Mouse (Mus musculus) MEL (cell line): ENCODE results near the gene Tent4b. TPM values are rescaled to one million over a fixed set of nuclear protein-coding genes. Genes with fewer than 3 reads are reported as not detected.
A peak's percentile ranks its signal among the peaks of the same experiment; 100 is the strongest.

ENCODE experiments used
- DNase-seq: peaks from one replicate; pipeline ENCODE4 v3.0.0; 2011; ENCODE audit warnings: low read depth, low spot score
- H3K27ac ChIP-seq: 2 replicates; pipeline ENCODE4 v1.5.1; 2012; ENCODE audit warnings: low read depth, mild to moderate bottlenecking, control low read depth, low read length, moderate library complexity; ENCODE audit not compliant: control insufficient read depth
- H3K27me3 ChIP-seq, 2 experiments: fragments of 150-350 bp in 1 of 2; sonication (generic) in 1 of 2; 2 replicates each; pipeline ENCODE4 v1.6.1; 2012; ENCODE audit warnings: low read length in 2 of 2, mild to moderate bottlenecking in 2 of 2, improper control_type of control experiment in 1 of 2, moderate library complexity in 1 of 2; ENCODE audit not compliant: insufficient read depth in 2 of 2, control insufficient read depth in 1 of 2
- H3K36me3 ChIP-seq, 2 experiments: 2 replicates each; pipeline ENCODE4 v1.6.1; 2012 to 2014; ENCODE audit warnings: low read length in 2 of 2, improper control_type of control experiment in 1 of 2, inconsistent platforms in 1 of 2, mild to moderate bottlenecking in 1 of 2; ENCODE audit not compliant: insufficient read depth in 2 of 2, control insufficient read depth in 1 of 2
- H3K4me1 ChIP-seq, 2 experiments: fragments of 150-350 bp in 1 of 2; sonication (generic) in 1 of 2; 2 replicates each; pipeline ENCODE4 v1.6.1; 2012; ENCODE audit warnings: low read length in 2 of 2, improper control_type of control experiment in 1 of 2, mild to moderate bottlenecking in 1 of 2; ENCODE audit not compliant: insufficient read depth in 2 of 2, control insufficient read depth in 1 of 2
- H3K4me3 ChIP-seq, 2 experiments: fragments of 150-350 bp in 1 of 2; sonication (generic) in 1 of 2; 2 replicates each; pipeline ENCODE4 v1.5.1; 2012; ENCODE audit warnings: low read depth in 2 of 2, low read length in 2 of 2, mild to moderate bottlenecking in 2 of 2, moderate library complexity in 2 of 2, control low read depth in 1 of 2, improper control_type of control experiment in 1 of 2; ENCODE audit not compliant: control insufficient read depth in 1 of 2, insufficient read depth in 1 of 2
- H3K79me2 ChIP-seq: 2 replicates; pipeline ENCODE4 v1.6.1; 2012; ENCODE audit warnings: mild to moderate bottlenecking, low read length, moderate library complexity; ENCODE audit not compliant: control insufficient read depth, poor library complexity, insufficient read depth
- H3K9ac ChIP-seq: 2 replicates; pipeline ENCODE4 v1.6.1; 2012; ENCODE audit warnings: low read depth, mild to moderate bottlenecking, control low read depth, low read length, moderate library complexity; ENCODE audit not compliant: control insufficient read depth, poor library complexity, severe bottlenecking
- H3K9me3 ChIP-seq: fragments of 150-350 bp; sonication (generic); replicated peaks from 2 replicates; pipeline ENCODE4 v1.6.1; 2012; ENCODE audit warnings: mild to moderate bottlenecking, low read length, improper control_type of control experiment, moderate library complexity; ENCODE audit not compliant: insufficient read depth
- BHLHE40 ChIP-seq: IDR thresholded peaks from 2 replicates; pipeline ENCODE4 v1.6.1; 2012; ENCODE audit warnings: low read depth, mild to moderate bottlenecking, inconsistent platforms, low read length, improper control_type of control experiment, borderline replicate concordance
- CHD2 ChIP-seq: IDR thresholded peaks from 2 replicates; pipeline ENCODE4 v1.6.1; 2011; ENCODE audit warnings: low read length, improper control_type of control experiment
- CTCF ChIP-seq, 3 experiments: IDR thresholded peaks in 2 of 3; conservative IDR thresholded peaks in 1 of 3; 2 replicates each; pipeline ENCODE4 v1.5.1; 2011 to 2012; ENCODE audit warnings: low read length in 3 of 3, low read depth in 2 of 3, mild to moderate bottlenecking in 2 of 3, improper control_type of control experiment in 1 of 3, inconsistent platforms in 1 of 3, mixed read lengths in 1 of 3, moderate library complexity in 1 of 3; ENCODE audit not compliant: control insufficient read depth in 1 of 3, insufficient read depth in 1 of 3, poor library complexity in 1 of 3, severe bottlenecking in 1 of 3
- ELF1 ChIP-seq: IDR thresholded peaks from 2 replicates; pipeline ENCODE4 v1.6.1; 2014; ENCODE audit warnings: low read depth, mild to moderate bottlenecking, inconsistent platforms, low read length, improper control_type of control experiment, moderate library complexity
- EP300 ChIP-seq, 2 experiments: IDR thresholded peaks; 2 replicates each; pipeline ENCODE4 v1.6.1; 2011; ENCODE audit warnings: improper control_type of control experiment in 2 of 2, low read length in 2 of 2, low read depth in 1 of 2, mild to moderate bottlenecking in 1 of 2
- ETS1 ChIP-seq: IDR thresholded peaks from 2 replicates; pipeline ENCODE4 v1.6.1; 2012; ENCODE audit warnings: low read depth, mild to moderate bottlenecking, inconsistent platforms, low read length, improper control_type of control experiment, moderate library complexity
- GABPA ChIP-seq: IDR thresholded peaks from 2 replicates; pipeline ENCODE4 v1.6.1; 2012; ENCODE audit warnings: low read depth, mild to moderate bottlenecking, inconsistent platforms, low read length, improper control_type of control experiment, moderate library complexity
- GATA1 ChIP-seq: IDR thresholded peaks from 2 replicates; pipeline ENCODE4 v1.6.1; 2011; ENCODE audit warnings: low read depth, low read length, improper control_type of control experiment
- HCFC1 ChIP-seq: IDR thresholded peaks from 2 replicates; pipeline ENCODE4 v1.6.1; 2012; ENCODE audit warnings: low read depth, mild to moderate bottlenecking, inconsistent platforms, low read length, improper control_type of control experiment, moderate library complexity
- KAT2A ChIP-seq: conservative IDR thresholded peaks from 2 replicates; pipeline ENCODE4 v1.6.1; 2012; ENCODE audit warnings: low read depth, low read length, improper control_type of control experiment, inconsistent platforms
- MAFK ChIP-seq: IDR thresholded peaks from 2 replicates; pipeline ENCODE4 v1.6.1; 2011; ENCODE audit warnings: low read depth, mild to moderate bottlenecking, low read length, improper control_type of control experiment, borderline replicate concordance
- MAX ChIP-seq: IDR thresholded peaks from 2 replicates; pipeline ENCODE4 v1.6.1; 2011; ENCODE audit warnings: low read length, improper control_type of control experiment
- MAZ ChIP-seq: IDR thresholded peaks from 2 replicates; pipeline ENCODE4 v1.6.1; 2012; ENCODE audit warnings: low read depth, mild to moderate bottlenecking, inconsistent platforms, low read length, improper control_type of control experiment
- MEF2A ChIP-seq: IDR thresholded peaks from 2 replicates; pipeline ENCODE4 v1.6.1; 2014; ENCODE audit warnings: low read depth, mild to moderate bottlenecking, inconsistent platforms, low read length, improper control_type of control experiment; ENCODE audit not compliant: poor library complexity, insufficient replicate concordance, severe bottlenecking; ENCODE audit errors: extremely low read depth
- MXI1 ChIP-seq: IDR thresholded peaks from 2 replicates; pipeline ENCODE4 v1.6.1; 2011; ENCODE audit warnings: mild to moderate bottlenecking, low read depth, low read length, improper control_type of control experiment
- MYB ChIP-seq: IDR thresholded peaks from 2 replicates; pipeline ENCODE4 v1.6.1; 2011; ENCODE audit warnings: mild to moderate bottlenecking, low read depth, low read length, improper control_type of control experiment
- MYC ChIP-seq: IDR thresholded peaks from 2 replicates; pipeline ENCODE4 v1.6.1; 2011; ENCODE audit warnings: low read depth, mild to moderate bottlenecking, low read length, improper control_type of control experiment, moderate library complexity
- NRF1 ChIP-seq: IDR thresholded peaks from 2 replicates; pipeline ENCODE4 v1.6.1; 2014; ENCODE audit warnings: low read depth, mild to moderate bottlenecking, inconsistent platforms, low read length, improper control_type of control experiment, moderate library complexity; ENCODE audit not compliant: poor library complexity, insufficient read depth, severe bottlenecking
- POLR2A ChIP-seq, 2 experiments: IDR thresholded peaks; 2 replicates each; pipeline ENCODE4 v1.6.1; 2011 to 2012; ENCODE audit warnings: low read length in 2 of 2, mild to moderate bottlenecking in 2 of 2, control low read depth in 1 of 2, improper control_type of control experiment in 1 of 2, low read depth in 1 of 2, moderate library complexity in 1 of 2; ENCODE audit not compliant: control insufficient read depth in 1 of 2, insufficient read depth in 1 of 2, poor library complexity in 1 of 2
- POLR2AphosphoS2 ChIP-seq: IDR thresholded peaks from 2 replicates; pipeline ENCODE4 v1.6.1; 2011; ENCODE audit warnings: low read length, improper control_type of control experiment
- POLR2AphosphoS5 ChIP-seq: IDR thresholded peaks from 2 replicates; pipeline ENCODE4 v1.6.1; 2012; ENCODE audit warnings: low read depth, borderline replicate concordance, mild to moderate bottlenecking, inconsistent platforms, low read length, moderate library complexity, mixed read lengths
- RCOR1 ChIP-seq: IDR thresholded peaks from 2 replicates; pipeline ENCODE4 v1.6.1; 2012; ENCODE audit warnings: low read depth, mild to moderate bottlenecking, inconsistent platforms, low read length, improper control_type of control experiment
- SIN3A ChIP-seq: IDR thresholded peaks from 2 replicates; pipeline ENCODE4 v1.6.1; 2012; ENCODE audit warnings: low read length, improper control_type of control experiment, inconsistent platforms
- TAL1 ChIP-seq: IDR thresholded peaks from 2 replicates; pipeline ENCODE4 v1.6.1; 2012; ENCODE audit warnings: mild to moderate bottlenecking, inconsistent platforms, low read length, moderate library complexity, mixed read lengths
- TBP ChIP-seq: IDR thresholded peaks from 2 replicates; pipeline ENCODE4 v1.8.0; 2011; ENCODE audit warnings: low read depth, low read length, improper control_type of control experiment
- TCF12 ChIP-seq: IDR thresholded peaks from 2 replicates; pipeline ENCODE4 v1.6.1; 2014; ENCODE audit warnings: low read depth, mild to moderate bottlenecking, inconsistent platforms, low read length, improper control_type of control experiment, moderate library complexity
- UBTF ChIP-seq: IDR thresholded peaks from 2 replicates; pipeline ENCODE4 v1.6.1; 2012; ENCODE audit warnings: low read depth, mild to moderate bottlenecking, inconsistent platforms, low read length, improper control_type of control experiment, moderate library complexity, borderline replicate concordance; ENCODE audit not compliant: insufficient read depth
- USF1 ChIP-seq: IDR thresholded peaks from 2 replicates; pipeline ENCODE4 v1.6.1; 2014; ENCODE audit warnings: low read depth, mild to moderate bottlenecking, inconsistent platforms, low read length, improper control_type of control experiment, moderate library complexity
- ZMIZ1 ChIP-seq: IDR thresholded peaks from 2 replicates; pipeline ENCODE4 v1.6.1; 2012; ENCODE audit warnings: low read depth, mild to moderate bottlenecking, inconsistent platforms, low read length, improper control_type of control experiment, moderate library complexity
- ZNF384 ChIP-seq: IDR thresholded peaks from 2 replicates; pipeline ENCODE4 v1.6.1; 2012; ENCODE audit warnings: low read depth, mild to moderate bottlenecking, inconsistent platforms, low read length, improper control_type of control experiment
- polyA plus RNA-seq, 2 experiments: library from polyadenylated mRNA; stranded (reverse) in 1 of 2; unstranded in 1 of 2; fragments of >175 nt in 1 of 2; fragments of >200 nt in 1 of 2; gene quantifications; 2 replicates each; pipeline versions ENCODE4 v1.2.1 to v1.2.4; 2012; ENCODE audit warnings: low replicate concordance in 2 of 2, low read depth in 1 of 2; ENCODE audit not compliant: insufficient read length in 2 of 2, insufficient read depth in 1 of 2, missing spikeins in 1 of 2
- total RNA-seq: library from RNA; depleted of rRNA; stranded (reverse); fragments of 300-350 nt; gene quantifications from 2 replicates; pipeline ENCODE4 v1.2.3, GENCODE M21; 2012

Gene Tent4b
- total and polyA plus RNA-seq, 3 experiments: 25.9 to 45.3 TPM; not detected in 1

DNA sequence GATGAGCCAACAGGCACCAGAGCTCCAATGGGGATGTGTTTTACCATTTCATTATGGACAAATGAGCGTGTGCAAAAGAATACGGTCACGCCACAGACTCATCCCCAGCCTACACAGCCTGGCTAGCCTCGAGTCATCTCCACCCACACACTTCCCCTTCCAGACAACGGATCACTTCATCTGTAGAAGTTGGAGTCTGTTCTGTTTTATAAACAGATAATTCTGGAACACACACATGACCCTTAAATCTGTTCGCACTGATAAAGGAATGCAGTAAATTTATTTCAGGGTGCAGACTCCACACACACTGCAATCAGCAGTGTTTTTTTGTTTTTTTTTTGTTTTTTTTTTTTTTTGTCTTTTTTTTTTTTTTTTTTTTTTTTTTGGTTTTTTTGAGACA is 80.7 kb downstream of the Tent4b start (continued):
- TF ChIP-seq NRF1: no peak
- no peak for TF ChIP-seq CTCF (IDR thresholded peaks at IDR 0.05 in 2 of 3, conservative IDR thresholded peaks at IDR 0.05 in 1 of 3; ENCODE audit: control insufficient read depth in 1 of 3, insufficient read depth in 1 of 3, low read depth in 2 of 3, low read length in 3 of 3, poor library complexity in 1 of 3, severe bottlenecking in 1 of 3)
- no peak for TF ChIP-seq HCFC1
- TF ChIP-seq ETS1: peak; percentile 97
- TF ChIP-seq EP300 (IDR thresholded peaks at IDR 0.05; ENCODE audit: low read depth in 1 of 2, low read length in 2 of 2): peak; percentile 98
- TF ChIP-seq UBTF: no peak
- peak; percentile 75 for TF ChIP-seq USF1
- no peak for TF ChIP-seq KAT2A
- no peak for TF ChIP-seq POLR2AphosphoS5
- peak in 1 of 2 experiments; percentile 50; a peak in 1 of 4 replicates for TF ChIP-seq POLR2A (IDR thresholded peaks at IDR 0.05; ENCODE audit: control insufficient read depth in 1 of 2, insufficient read depth in 1 of 2, low read depth in 1 of 2, low read length in 2 of 2, poor library complexity in 1 of 2)
- no peak for TF ChIP-seq CHD2
- TF ChIP-seq RCOR1: peak; percentile 98
- no peak for TF ChIP-seq POLR2AphosphoS2
- peak; percentile 97 for TF ChIP-seq BHLHE40

DNA sequence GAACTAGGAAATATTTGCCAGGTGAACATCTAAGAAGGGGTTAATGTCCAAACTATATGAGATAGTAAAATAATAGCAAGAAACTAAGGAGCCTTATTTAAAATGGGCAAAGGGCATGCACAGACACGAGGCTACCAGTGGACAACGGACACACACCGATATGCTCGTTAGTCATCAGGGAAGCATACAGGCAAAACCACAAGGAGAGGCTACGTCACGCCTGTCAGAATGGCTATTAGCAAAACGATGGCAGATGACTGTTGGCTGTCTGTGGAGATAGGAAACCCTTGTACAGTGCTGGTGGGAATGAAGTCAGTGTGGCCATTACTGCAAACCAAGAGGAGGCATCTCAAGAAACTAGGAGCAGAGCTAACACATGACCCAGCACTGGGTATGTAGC is 81.9 kb downstream of the Tent4b start:
- peak; percentile 79 for DNase-seq
- TF ChIP-seq SIN3A (peak; percentile 54), ETS1 (peak; percentile 86), MYC (peak; percentile 44; the same call in 1 of the 2 replicates), HCFC1 (no peak), MXI1 (peak; percentile 18; the same call in 1 of the 2 replicates), TBP (0 out of 2 replicates have a peak, but pooled peaks have one; percentile 38), MAZ (no peak), GATA1 (peak; percentile 58; the same call in 1 of the 2 replicates), KAT2A (no peak), MAX (peak; percentile 55; the same call in 1 of the 2 replicates), ZMIZ1 (no peak), CHD2 (no peak), MEF2A (no peak), POLR2AphosphoS2 (no peak), TAL1 (peak; percentile 73), POLR2A (IDR thresholded peaks at IDR 0.05; ENCODE audit: control insufficient read depth in 1 of 2, insufficient read depth in 1 of 2, low read depth in 1 of 2, low read length in 2 of 2, poor library complexity in 1 of 2) (peak in 1 of 2 experiments; percentile 38; a peak in 1 of 4 replicates), MYB (peak; percentile 77), ELF1 (no peak), USF1 (0 out of 2 replicates have a peak, but pooled peaks have one; percentile 10), GABPA (no peak), MAFK (no peak), EP300 (IDR thresholded peaks at IDR 0.05; ENCODE audit: low read depth in 1 of 2, low read length in 2 of 2) (peak; percentile 74 to 90), TCF12 (peak; percentile 57), ZNF384 (peak; percentile 59)
- no peaks in the 10 kb centered on the region for H3K27me3 ChIP-seq
- peaks cover 15 to 47% of the 10 kb centered on the region in 2 experiments for H3K4me1 ChIP-seq
- peak overlapping the region; percentile 77 for H3K27ac ChIP-seq
- H3K36me3 ChIP-seq: peaks cover 0 to 41% of the 10 kb centered on the region in 2 experiments; a peak in 2 of 4 replicates
- 0 out of 2 replicates have a peak overlapping the region, but pooled peaks have one; percentile 21 for H3K9ac ChIP-seq
- H3K9me3 ChIP-seq: no peaks in the 10 kb centered on the region
- H3K79me2 ChIP-seq: peaks cover 16% of the 10 kb centered on the region
- H3K4me3 ChIP-seq: no peak overlapping the region
